Mouse (Mus musculus): ENCODE data around the gene Nup133.

The Nup133 gene

GRCm38 (mm10) chr8:123847546-123847945, 101.5 kb downstream of the Nup133 start:
- no peak for DNase-seq (ENCODE audit: low read depth, low spot score)

All from CD4-positive, CD25-positive, alpha-beta regulatory T cell, adult 2 months (primary cell).